Mouse (Mus musculus) hindbrain, postnatal 0 days (tissue): ENCODE data around the gene March6. TPM values are rescaled to one million over a fixed set of nuclear protein-coding genes. Genes with fewer than 3 reads are reported as not detected.

ENCODE experiments used
- ATAC-seq: fragments of 200-750 bp; cut with Nextera tagmentation; 2 replicates; pipeline ENCODE4 v1.8.0; 2017; ENCODE audit warnings: mild to moderate bottlenecking, moderate TSS enrichment, moderate library complexity
- DNase-seq: peaks from one replicate; pipeline ENCODE4 v3.0.0-alpha.2; 2015; ENCODE audit warnings: low spot score
- H3K27ac ChIP-seq: fragments of 300-500 bp; sonication (generic); 2 replicates; pipeline ENCODE4 v1.5.1; 2014; ENCODE audit warnings: mild to moderate bottlenecking
- H3K27me3 ChIP-seq: fragments of 300-500 bp; sonication (generic); 2 replicates; pipeline ENCODE4 v1.6.1; 2014; ENCODE audit warnings: low read length, mixed read lengths; ENCODE audit not compliant: insufficient read depth
- H3K36me3 ChIP-seq: fragments of 300-500 bp; sonication (generic); 2 replicates; pipeline ENCODE4 v1.6.1; 2014; ENCODE audit warnings: low read length, mixed read lengths; ENCODE audit not compliant: insufficient read depth
- H3K4me1 ChIP-seq: fragments of 300-500 bp; sonication (generic); 2 replicates; pipeline ENCODE4 v1.6.1; 2014; ENCODE audit warnings: antibody characterized with exemption, low read length, mixed read lengths; ENCODE audit not compliant: insufficient read depth
- H3K4me2 ChIP-seq: fragments of 300-500 bp; sonication (generic); 2 replicates; pipeline ENCODE4 v1.6.1; 2014; ENCODE audit warnings: low read depth, mild to moderate bottlenecking, low read length, moderate library complexity, mixed read lengths
- H3K4me3 ChIP-seq: fragments of 300-500 bp; sonication (generic); 2 replicates; pipeline ENCODE4 v1.5.1; 2014; ENCODE audit warnings: low read length
- H3K9ac ChIP-seq: fragments of 300-500 bp; sonication (generic); replicated peaks from 2 replicates; pipeline ENCODE4 v1.6.1; 2014; ENCODE audit warnings: mild to moderate bottlenecking, low read length, moderate library complexity, mixed read lengths
- H3K9me3 ChIP-seq: fragments of 300-500 bp; sonication (generic); 2 replicates; pipeline ENCODE4 v1.6.1; 2016; ENCODE audit warnings: low read length, mixed read lengths
- CTCF ChIP-seq: IDR thresholded peaks from 2 replicates; pipeline ENCODE4 v1.5.1; 2016; ENCODE audit warnings: antibody characterized with exemption, control low read depth, low read depth
- WGBS: fragments of 180-500 bp; shearing (Covaris S2); extraction: QIAGEN DNeasy Blood & Tissue Kit; methylation state at CpG from one replicate; pipeline ENCODE4 v1.1.7; 2014; 5-methylcytosine and 5-hydroxymethylcytosine counted together
- polyA plus RNA-seq: library from polyadenylated mRNA; unstranded; fragments of >200 nt; fragmentation: Nextera tagmentation; extraction: Ambion mirVana; gene quantifications from 2 replicates; pipeline ENCODE4 v1.2.1, GENCODE M21; 2015
- total RNA-seq: library from RNA; depleted of rRNA; stranded (reverse); fragments of >200 nt; gene quantifications from 2 replicates; pipeline ENCODE4 v1.2.3, GENCODE M21; 2014

Gene March6
- total and polyA plus RNA-seq, 2 experiments from 2014 or later: 57.4 to 154 TPM

DNA sequence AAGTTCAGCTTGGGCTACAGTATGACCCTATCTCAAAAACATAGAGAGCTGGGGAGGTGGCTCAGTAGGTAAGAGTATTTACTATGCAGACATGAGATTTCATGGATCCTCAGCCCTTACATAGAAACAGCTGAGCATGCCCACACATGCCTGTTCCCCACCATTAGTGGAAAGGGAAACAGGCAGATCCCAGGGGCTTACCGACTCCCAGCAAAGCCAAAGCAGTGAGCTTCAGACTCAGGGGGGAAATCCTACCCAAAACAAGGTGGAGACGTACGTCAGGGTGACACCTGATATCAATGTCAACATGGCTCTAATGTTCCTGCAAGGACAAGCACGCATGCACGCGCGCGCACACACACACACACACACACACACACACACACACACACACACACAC is 99.0 kb downstream of the March6 start:
- Histone ChIP-seq H3K27me3 (no peaks in the 10 kb centered on the region), H3K4me3 (no peak overlapping the region), H3K36me3 (no peaks in the 10 kb centered on the region), H3K9ac (no peak overlapping the region), H3K4me2 (no peak overlapping the region), H3K9me3 (no peaks in the 10 kb centered on the region), H3K27ac (no peak overlapping the region), H3K4me1 (no peaks in the 10 kb centered on the region)
- ATAC-seq: no peak
- no peak for DNase-seq
- no peak for TF ChIP-seq CTCF
- WGBS: 92% methylated on average over 8 of the region's 8 CpGs

DNA sequence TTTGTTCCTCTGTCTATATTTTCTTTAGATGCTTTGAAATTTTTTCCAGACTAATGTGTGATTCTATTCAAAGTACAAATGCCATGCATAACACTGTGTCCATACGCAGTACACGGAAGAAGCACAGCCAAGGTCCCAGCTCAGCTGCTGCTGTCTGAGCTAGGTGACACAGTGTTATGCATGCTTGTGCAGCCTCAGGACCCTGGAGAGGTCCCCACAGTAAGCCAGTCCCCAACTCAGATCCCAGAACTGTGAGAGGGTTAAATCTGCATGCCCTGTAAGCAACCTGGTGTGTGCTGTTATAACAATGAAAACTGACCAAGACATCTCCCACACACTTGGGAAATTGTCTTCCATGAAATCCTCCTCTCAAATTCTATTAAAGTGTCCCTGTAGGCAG is 100.8 kb downstream of the March6 start:
- ATAC-seq (no peak), DNase-seq (no peak)
- Histone ChIP-seq H3K4me2 (no peak overlapping the region), H3K9me3 (no peaks in the 10 kb centered on the region), H3K27me3 (no peaks in the 10 kb centered on the region), H3K9ac (no peak overlapping the region), H3K36me3 (no peaks in the 10 kb centered on the region), H3K4me3 (no peak overlapping the region), H3K4me1 (no peaks in the 10 kb centered on the region), H3K27ac (no peak overlapping the region)
- WGBS: 67% methylated on average over 2 of the region's 2 CpGs
- no peak for TF ChIP-seq CTCF

DNA sequence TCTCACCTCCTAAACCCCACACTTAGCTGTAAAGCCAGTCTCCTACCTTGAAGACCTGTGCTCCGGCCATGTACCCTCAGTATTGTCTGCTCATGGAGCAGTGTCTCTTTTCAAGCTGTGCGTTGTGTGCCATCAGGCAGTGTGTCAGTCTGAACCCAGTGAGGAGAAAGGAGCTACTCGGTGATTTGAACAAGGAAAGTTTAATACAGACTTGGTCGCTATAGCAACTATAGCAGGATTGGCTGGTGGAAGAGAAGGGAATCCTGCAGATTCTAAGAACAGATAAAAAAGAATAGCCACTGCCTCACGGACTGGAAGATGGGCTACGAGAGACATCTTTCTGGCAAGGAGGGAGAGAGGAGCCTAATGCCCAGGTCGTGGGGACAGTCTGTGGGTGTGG is 101.4 kb downstream of the March6 start:
- no peak overlapping the region for H3K27ac ChIP-seq
- H3K9ac ChIP-seq: no peak overlapping the region
- no peaks in the 10 kb centered on the region for H3K36me3 ChIP-seq
- H3K27me3 ChIP-seq: no peaks in the 10 kb centered on the region
- H3K4me3 ChIP-seq: no peak overlapping the region
- DNase-seq (no peak), ATAC-seq (no peak)
- no peak for TF ChIP-seq CTCF
- H3K4me2 ChIP-seq: no peak overlapping the region
- H3K9me3 ChIP-seq: no peaks in the 10 kb centered on the region
- no peaks in the 10 kb centered on the region for H3K4me1 ChIP-seq
- 50% methylated on average over 7 of the region's 7 CpGs for WGBS

- no peak overlapping the region for H3K9ac ChIP-seq
- no peaks in the 10 kb centered on the region for H3K9me3 ChIP-seq
- no peak for DNase-seq
- no peaks in the 10 kb centered on the region for H3K4me1 ChIP-seq
- no peaks in the 10 kb centered on the region for H3K36me3 ChIP-seq
- H3K4me3 ChIP-seq: no peak overlapping the region
- 88% methylated on average over 12 of the region's 12 CpGs for WGBS
- H3K27ac ChIP-seq: no peak overlapping the region
- no peak for ATAC-seq
- no peak for TF ChIP-seq CTCF
- no peak overlapping the region for H3K4me2 ChIP-seq
- H3K27me3 ChIP-seq: no peaks in the 10 kb centered on the region
Observed at GRCm38 (mm10) chr15:31428571-31428970, 102.3 kb downstream of the March6 start.

DNA sequence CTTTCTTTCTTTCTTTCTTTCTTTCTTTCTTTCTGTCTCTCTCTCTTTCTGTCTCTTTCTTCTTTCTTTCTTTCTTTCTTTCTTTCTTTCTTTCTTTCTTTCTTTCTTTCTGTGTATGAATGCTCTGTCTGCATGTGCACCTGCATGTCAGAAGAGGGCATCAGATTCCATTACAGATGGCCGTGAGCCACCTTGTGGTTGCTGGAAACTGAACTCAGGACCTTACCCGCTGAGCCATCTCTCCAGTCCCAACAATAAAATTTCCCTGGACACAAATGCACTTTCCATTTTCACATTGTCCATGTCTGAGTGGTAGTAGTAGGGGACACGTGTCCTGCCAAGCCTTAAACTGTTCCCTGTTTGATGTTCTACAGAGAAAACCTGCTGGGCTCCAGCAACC is 103.5 kb downstream of the March6 start:
- Histone ChIP-seq H3K9me3 (no peaks in the 10 kb centered on the region), H3K36me3 (no peaks in the 10 kb centered on the region), H3K4me3 (no peak overlapping the region), H3K9ac (no peak overlapping the region), H3K27ac (no peak overlapping the region), H3K4me1 (no peaks in the 10 kb centered on the region), H3K4me2 (no peak overlapping the region), H3K27me3 (no peaks in the 10 kb centered on the region)
- ATAC-seq (no peak), DNase-seq (no peak)
- no peak for TF ChIP-seq CTCF
- WGBS: 66% methylated on average over 3 of the region's 3 CpGs

DNA sequence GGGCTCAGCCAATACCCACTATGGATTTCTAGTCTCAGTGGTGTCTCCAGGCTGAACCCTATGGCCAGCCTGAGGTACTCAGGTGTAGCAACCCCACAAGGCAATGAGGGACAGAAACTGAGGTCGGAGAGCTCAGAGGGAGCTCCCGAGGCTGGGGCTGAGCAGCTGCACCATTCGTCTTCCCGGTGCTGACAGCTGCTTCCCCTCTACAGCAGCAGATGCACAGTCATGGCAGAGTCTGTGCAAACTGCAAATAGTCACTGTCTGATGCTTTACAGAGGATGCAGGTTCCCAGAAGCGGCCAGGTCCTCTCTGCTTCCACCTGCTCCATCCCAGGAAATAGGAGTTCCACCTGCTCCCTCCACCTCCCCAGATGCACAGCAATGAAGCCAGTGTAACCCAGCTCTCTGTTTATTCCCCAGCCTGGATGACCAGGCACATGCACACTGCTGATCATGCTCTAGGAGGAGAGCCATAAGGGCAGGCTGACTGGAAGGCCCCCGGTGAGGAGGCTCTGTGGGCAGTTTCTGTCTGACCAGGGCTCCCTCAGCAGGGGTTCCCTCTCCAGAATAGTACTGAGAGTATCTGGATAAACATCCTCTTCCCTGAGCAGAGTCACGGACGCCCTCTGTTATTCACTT is 104.7 kb downstream of the March6 start:
- Histone ChIP-seq H3K9me3 (no peaks in the 10 kb centered on the region), H3K27me3 (no peaks in the 10 kb centered on the region), H3K27ac (no peak overlapping the region), H3K4me2 (no peak overlapping the region), H3K36me3 (no peaks in the 10 kb centered on the region), H3K4me1 (no peaks in the 10 kb centered on the region), H3K4me3 (no peak overlapping the region), H3K9ac (no peak overlapping the region)
- TF ChIP-seq CTCF: no peak
- peak; percentile 55; the same call in 1 of the 2 replicates for ATAC-seq
- 39% methylated on average over 8 of the region's 8 CpGs for WGBS
- DNase-seq: no peak

DNA sequence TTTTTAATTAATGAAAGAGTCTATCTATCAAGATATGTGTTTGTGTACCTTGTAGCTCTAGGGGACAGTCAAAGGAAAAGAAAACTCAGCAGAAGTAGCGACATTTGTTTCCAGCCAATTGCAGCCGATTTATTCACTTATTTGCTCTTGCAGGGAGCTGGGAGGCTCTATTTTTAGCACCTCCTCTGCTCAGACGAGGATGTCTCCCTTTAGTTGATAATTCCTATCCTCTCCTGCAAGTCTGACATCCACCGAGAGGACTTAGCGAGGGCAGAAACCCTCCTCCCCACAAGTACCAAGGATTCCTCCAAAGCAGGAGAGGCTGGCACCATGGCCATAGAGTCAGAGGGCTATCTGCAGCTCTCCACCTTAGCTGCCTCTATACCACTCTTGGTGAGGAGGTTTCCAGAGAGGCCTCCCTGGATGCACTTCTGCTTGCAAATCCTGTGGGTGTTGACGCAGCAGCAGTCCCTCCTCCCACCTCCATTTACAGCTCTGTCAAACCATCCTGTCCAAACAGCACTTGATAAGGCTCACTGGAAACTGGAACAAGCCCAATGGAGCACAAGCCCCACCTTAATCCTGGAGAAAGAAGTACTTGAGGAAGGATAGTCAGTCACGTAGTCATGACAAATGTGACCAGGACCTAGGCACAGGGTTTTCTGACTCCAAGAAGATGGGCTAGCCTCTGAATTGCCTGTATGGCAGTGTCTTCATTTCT is 108.0 kb downstream of the March6 start:
- Histone ChIP-seq H3K27me3 (no peaks in the 10 kb centered on the region), H3K36me3 (no peaks in the 10 kb centered on the region), H3K4me3 (no peak overlapping the region), H3K9me3 (no peaks in the 10 kb centered on the region), H3K9ac (no peak overlapping the region), H3K4me2 (no peak overlapping the region), H3K4me1 (no peaks in the 10 kb centered on the region), H3K27ac (no peak overlapping the region)
- DNase-seq (no peak), ATAC-seq (no peak)
- TF ChIP-seq CTCF: no peak
- 67% methylated on average over 7 of the region's 7 CpGs for WGBS
